Mouse (Mus musculus) embryonic facial prominence, embryonic 12.5 days (tissue): ENCODE results near the gene Capn7. TPM values are rescaled to one million over a fixed set of nuclear protein-coding genes. Genes with fewer than 3 reads are reported as not detected.

Source experiments
- ATAC-seq: fragments of 200-750 bp; cut with Nextera tagmentation; 2 replicates; pipeline ENCODE4 v1.8.0; 2017; ENCODE audit not compliant: insufficient number of reproducible peaks, insufficient read depth, low FRiP score, low TSS enrichment
- H3K27ac ChIP-seq: fragments of 300-500 bp; sonication (generic); 2 replicates; pipeline ENCODE4 v1.5.1; 2016; ENCODE audit warnings: mild to moderate bottlenecking
- H3K27me3 ChIP-seq: fragments of 300-500 bp; sonication (generic); 2 replicates; pipeline ENCODE4 v1.6.1; 2016; ENCODE audit warnings: mild to moderate bottlenecking, moderate library complexity
- H3K36me3 ChIP-seq: fragments of 300-500 bp; sonication (generic); 2 replicates; pipeline ENCODE4 v1.6.1; 2016; ENCODE audit warnings: mild to moderate bottlenecking
- H3K4me1 ChIP-seq: fragments of 300-500 bp; sonication (generic); 2 replicates; pipeline ENCODE4 v1.6.1; 2016
- H3K4me2 ChIP-seq: fragments of 300-500 bp; sonication (generic); replicated peaks from 2 replicates; pipeline ENCODE4 v1.6.1; 2016; ENCODE audit warnings: mild to moderate bottlenecking, moderate library complexity
- H3K4me3 ChIP-seq: fragments of 300-500 bp; sonication (generic); 2 replicates; pipeline ENCODE4 v1.5.1; 2016; ENCODE audit warnings: mild to moderate bottlenecking
- H3K9ac ChIP-seq: fragments of 300-500 bp; sonication (generic); 2 replicates; pipeline ENCODE4 v1.6.1; 2016; ENCODE audit warnings: mild to moderate bottlenecking, moderate library complexity
- H3K9me3 ChIP-seq: fragments of 300-500 bp; sonication (generic); 2 replicates; pipeline ENCODE4 v1.6.1; 2016; ENCODE audit warnings: mild to moderate bottlenecking, moderate library complexity
- whole genome bisulfite sequencing: fragments of 180-500 bp; shearing (Covaris S2); methylation state at CpG from one replicate; pipeline ENCODE4 v1.1.7; 2016; 5-methylcytosine and 5-hydroxymethylcytosine counted together
- polyA plus RNA-seq: library from polyadenylated mRNA; unstranded; fragments of >200 nt; fragmentation: Nextera tagmentation; extraction: Ambion mirVana; gene quantifications from 2 replicates; pipeline ENCODE4 v1.2.1, GENCODE M21; 2016

The Capn7 gene
- polyA plus RNA-seq, 1 experiment from 2014 or later: 43.6 TPM

- Histone ChIP-seq H3K4me2 (no peak overlapping the region), H3K4me1 (peaks cover 13% of the 10 kb centered on the region), H3K27ac (no peak overlapping the region), H3K27me3 (no peaks in the 10 kb centered on the region), H3K9me3 (no peaks in the 10 kb centered on the region), H3K36me3 (peaks cover 12% of the 10 kb centered on the region), H3K4me3 (no peak overlapping the region), H3K9ac (no peak overlapping the region)
- 85% methylated on average over 12 of the region's 12 CpGs for WGBS
- ATAC-seq: no peak
Measured at GRCm38 (mm10) chr14:31406154-31406810, 69.8 kb downstream of the Capn7 start.

GRCm38 (mm10) chr14:31407208-31407607 is 70.8 kb downstream of the Capn7 start:
- Histone ChIP-seq H3K9ac (no peak overlapping the region), H3K4me3 (no peak overlapping the region), H3K4me1 (peaks cover 12% of the 10 kb centered on the region), H3K9me3 (no peaks in the 10 kb centered on the region), H3K4me2 (no peak overlapping the region), H3K27me3 (no peaks in the 10 kb centered on the region), H3K36me3 (peaks cover 14% of the 10 kb centered on the region), H3K27ac (no peak overlapping the region)
- ATAC-seq: no peak
- 70% methylated on average over 15 of the region's 15 CpGs for WGBS

- no peak overlapping the region for H3K4me2 ChIP-seq
- H3K9ac ChIP-seq: no peak overlapping the region
- no peaks in the 10 kb centered on the region for H3K27me3 ChIP-seq
- H3K9me3 ChIP-seq: no peaks in the 10 kb centered on the region
- no peak overlapping the region for H3K4me3 ChIP-seq
- ATAC-seq: no peak
- peaks cover 15% of the 10 kb centered on the region; the same call in 1 of the 2 replicates for H3K4me1 ChIP-seq
- H3K27ac ChIP-seq: no peak overlapping the region
- peaks cover 14% of the 10 kb centered on the region for H3K36me3 ChIP-seq
- 48% methylated on average over 6 of the region's 6 CpGs for WGBS
Measured at GRCm38 (mm10) chr14:31407911-31408604, 71.6 kb downstream of the Capn7 start.

- Histone ChIP-seq H3K4me2 (no peak overlapping the region), H3K9ac (no peak overlapping the region), H3K36me3 (peaks cover 14% of the 10 kb centered on the region), H3K9me3 (no peaks in the 10 kb centered on the region), H3K4me3 (no peak overlapping the region), H3K4me1 (peaks cover 19% of the 10 kb centered on the region), H3K27ac (no peak overlapping the region), H3K27me3 (no peaks in the 10 kb centered on the region)
- no peak for ATAC-seq
- WGBS: 27% methylated on average over 8 of the region's 8 CpGs
Measured at GRCm38 (mm10) chr14:31408666-31409065, 72.2 kb downstream of the Capn7 start.

GRCm38 (mm10) chr14:31410123-31410724 is 73.8 kb downstream of the Capn7 start:
- peaks cover 30% of the 10 kb centered on the region for H3K4me1 ChIP-seq
- no peak overlapping the region for H3K9ac ChIP-seq
- no peaks in the 10 kb centered on the region for H3K9me3 ChIP-seq
- no peak overlapping the region for H3K4me3 ChIP-seq
- 71% methylated on average over 9 of the region's 9 CpGs for WGBS
- H3K4me2 ChIP-seq: no peak overlapping the region
- H3K27me3 ChIP-seq: no peaks in the 10 kb centered on the region
- H3K27ac ChIP-seq: no peak overlapping the region
- ATAC-seq: no peak
- H3K36me3 ChIP-seq: peaks cover 14% of the 10 kb centered on the region

GRCm38 (mm10) chr14:31410737-31411136 is 74.3 kb downstream of the Capn7 start:
- Histone ChIP-seq H3K36me3 (peaks cover 14% of the 10 kb centered on the region), H3K4me3 (no peak overlapping the region), H3K27ac (no peak overlapping the region), H3K9ac (no peak overlapping the region), H3K4me2 (no peak overlapping the region), H3K4me1 (peaks cover 30% of the 10 kb centered on the region), H3K9me3 (no peaks in the 10 kb centered on the region), H3K27me3 (no peaks in the 10 kb centered on the region)
- ATAC-seq: no peak
- WGBS: 88% methylated on average over 4 of the region's 4 CpGs

- H3K27me3 ChIP-seq: no peaks in the 10 kb centered on the region
- ATAC-seq: no peak
- no peak overlapping the region for H3K9ac ChIP-seq
- no peak overlapping the region for H3K4me2 ChIP-seq
- H3K36me3 ChIP-seq: peaks cover 20% of the 10 kb centered on the region
- peaks cover 30% of the 10 kb centered on the region for H3K4me1 ChIP-seq
- no peak overlapping the region for H3K4me3 ChIP-seq
- 64% methylated on average over 10 of the region's 10 CpGs for WGBS
- H3K9me3 ChIP-seq: no peaks in the 10 kb centered on the region
- H3K27ac ChIP-seq: no peak overlapping the region
Measured at GRCm38 (mm10) chr14:31412651-31413056, 76.2 kb downstream of the Capn7 start.

- Histone ChIP-seq H3K4me1 (peaks cover 24% of the 10 kb centered on the region), H3K9ac (no peak overlapping the region), H3K4me3 (no peak overlapping the region), H3K9me3 (no peaks in the 10 kb centered on the region), H3K27me3 (no peaks in the 10 kb centered on the region), H3K27ac (no peak overlapping the region), H3K36me3 (peaks cover 20% of the 10 kb centered on the region), H3K4me2 (no peak overlapping the region)
- WGBS: 30% methylated on average over 6 of the region's 6 CpGs
- no peak for ATAC-seq
Measured at GRCm38 (mm10) chr14:31413475-31414086, 77.1 kb downstream of the Capn7 start.

- Histone ChIP-seq H3K4me1 (peaks cover 20% of the 10 kb centered on the region), H3K36me3 (peaks cover 20% of the 10 kb centered on the region), H3K4me2 (no peak overlapping the region), H3K9ac (no peak overlapping the region), H3K27me3 (no peaks in the 10 kb centered on the region), H3K27ac (no peak overlapping the region), H3K9me3 (no peaks in the 10 kb centered on the region), H3K4me3 (no peak overlapping the region)
- WGBS: 63% methylated on average over 10 of the region's 10 CpGs
- ATAC-seq: no peak
Measured at GRCm38 (mm10) chr14:31414235-31414966, 78.0 kb downstream of the Capn7 start.

- WGBS: 70% methylated on average over 7 of the region's 7 CpGs
- no peak overlapping the region for H3K4me3 ChIP-seq
- no peak for ATAC-seq
- no peak overlapping the region for H3K9ac ChIP-seq
- no peak overlapping the region for H3K27ac ChIP-seq
- H3K36me3 ChIP-seq: peaks cover 20% of the 10 kb centered on the region
- peaks cover 20% of the 10 kb centered on the region for H3K4me1 ChIP-seq
- no peaks in the 10 kb centered on the region for H3K27me3 ChIP-seq
- no peaks in the 10 kb centered on the region for H3K9me3 ChIP-seq
- H3K4me2 ChIP-seq: no peak overlapping the region
Measured at GRCm38 (mm10) chr14:31414967-31415376, 78.5 kb downstream of the Capn7 start.

- no peak overlapping the region for H3K4me2 ChIP-seq
- no peak overlapping the region for H3K4me3 ChIP-seq
- H3K4me1 ChIP-seq: peaks cover 20% of the 10 kb centered on the region
- no peak overlapping the region for H3K27ac ChIP-seq
- no peak overlapping the region for H3K9ac ChIP-seq
- peaks cover 7% of the 10 kb centered on the region; the same call in 1 of the 2 replicates for H3K36me3 ChIP-seq
- no peak for ATAC-seq
- no peaks in the 10 kb centered on the region for H3K9me3 ChIP-seq
- WGBS: 77% methylated on average over 3 of the region's 3 CpGs
- H3K27me3 ChIP-seq: no peaks in the 10 kb centered on the region
Measured at GRCm38 (mm10) chr14:31416411-31416810, 80.0 kb downstream of the Capn7 start.
